Mouse (Mus musculus) heart, embryonic 15.5 days (tissue): Measurements from ENCODE around the gene Sfta2. TPM values are rescaled to one million over a fixed set of nuclear protein-coding genes. Genes with fewer than 3 reads are reported as not detected.

Experiments
- ATAC-seq: fragments of 200-750 bp; cut with Nextera tagmentation; replicated peaks from 2 replicates; pipeline ENCODE4 v1.8.0; 2017; ENCODE audit warnings: low read depth, moderate TSS enrichment; ENCODE audit not compliant: insufficient number of reproducible peaks, insufficient read depth, low FRiP score
- H3K27ac ChIP-seq: fragments of 300-500 bp; sonication (generic); 2 replicates; pipeline ENCODE4 v1.5.1; 2015; ENCODE audit warnings: mild to moderate bottlenecking, inconsistent platforms
- H3K27me3 ChIP-seq: fragments of 300-500 bp; sonication (generic); 2 replicates; pipeline ENCODE4 v1.6.1; 2015; ENCODE audit warnings: inconsistent platforms
- H3K36me3 ChIP-seq: fragments of 300-500 bp; sonication (generic); 2 replicates; pipeline ENCODE4 v1.6.1; 2015; ENCODE audit warnings: mild to moderate bottlenecking, inconsistent platforms
- H3K4me1 ChIP-seq: fragments of 300-500 bp; sonication (generic); replicated peaks from 2 replicates; pipeline ENCODE4 v1.6.1; 2015; ENCODE audit warnings: inconsistent platforms
- H3K4me2 ChIP-seq: fragments of 300-500 bp; sonication (generic); 2 replicates; pipeline ENCODE4 v1.6.1; 2015; ENCODE audit warnings: inconsistent platforms, mild to moderate bottlenecking, moderate library complexity
- H3K4me3 ChIP-seq: fragments of 300-500 bp; sonication (generic); 2 replicates; pipeline ENCODE4 v1.5.1; 2015; ENCODE audit warnings: mild to moderate bottlenecking, inconsistent platforms
- H3K9ac ChIP-seq: fragments of 300-500 bp; sonication (generic); 2 replicates; pipeline ENCODE4 v1.6.1; 2015; ENCODE audit warnings: mild to moderate bottlenecking, inconsistent platforms
- H3K9me3 ChIP-seq: fragments of 300-500 bp; sonication (generic); replicated peaks from 2 replicates; pipeline ENCODE4 v1.6.1; 2016; ENCODE audit warnings: inconsistent platforms
- WGBS: fragments of 180-500 bp; shearing (Covaris S2); methylation state at CpG from one replicate; pipeline ENCODE4 v1.1.7; 2015; ENCODE audit warnings: mixed read lengths; 5-methylcytosine and 5-hydroxymethylcytosine counted together
- polyA plus RNA-seq: library from polyadenylated mRNA; unstranded; fragments of >200 nt; fragmentation: Nextera tagmentation; extraction: Ambion mirVana; gene quantifications from 2 replicates; pipeline ENCODE4 v1.2.1, GENCODE M21; 2015

Gene Sfta2
- polyA plus RNA-seq, 1 experiment from 2014 or later: 2.7 TPM

DNA sequence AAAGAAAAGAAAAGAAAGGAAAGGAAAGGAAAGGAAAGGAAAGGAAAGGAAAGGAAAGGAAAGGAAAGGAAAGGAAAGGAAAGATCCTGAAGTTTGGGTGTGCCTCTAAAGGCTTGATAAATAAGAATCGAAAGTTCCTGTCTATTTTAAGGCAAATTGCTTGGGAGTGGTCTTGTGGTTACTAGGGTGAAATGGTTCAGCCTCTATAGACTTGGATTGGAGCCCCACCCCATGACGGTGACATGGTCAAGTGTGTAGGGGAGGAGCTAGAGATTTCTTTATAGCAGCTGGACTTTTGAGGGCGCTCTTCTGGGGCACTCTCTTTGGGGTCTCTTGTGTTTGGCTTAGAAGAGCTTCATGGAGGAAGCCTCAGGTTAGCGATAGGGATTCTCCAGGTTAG, 7.6 kb upstream of the Sfta2 start:
- Histone ChIP-seq H3K4me3 (no peak overlapping the region), H3K36me3 (no peaks in the 10 kb centered on the region), H3K27me3 (no peaks in the 10 kb centered on the region; the same call in 1 of the 2 replicates), H3K27ac (no peak overlapping the region), H3K4me1 (no peaks in the 10 kb centered on the region), H3K9ac (no peak overlapping the region), H3K9me3 (no peaks in the 10 kb centered on the region), H3K4me2 (no peak overlapping the region)
- 29% methylated on average over 4 of the region's 4 CpGs for WGBS
- ATAC-seq: no peak

GRCm38 (mm10) chr17:35594456-35594855, 6.9 kb upstream of the Sfta2 start:
- 75% methylated on average over 7 of the region's 7 CpGs for WGBS
- H3K36me3 ChIP-seq: no peaks in the 10 kb centered on the region
- no peaks in the 10 kb centered on the region for H3K9me3 ChIP-seq
- no peak overlapping the region for H3K9ac ChIP-seq
- H3K27ac ChIP-seq: no peak overlapping the region
- no peaks in the 10 kb centered on the region for H3K4me1 ChIP-seq
- no peak overlapping the region for H3K4me3 ChIP-seq
- ATAC-seq: no peak
- H3K4me2 ChIP-seq: no peak overlapping the region
- no peaks in the 10 kb centered on the region; the same call in 1 of the 2 replicates for H3K27me3 ChIP-seq

GRCm38 (mm10) chr17:35597399-35597798, 4.0 kb upstream of the Sfta2 start:
- Histone ChIP-seq H3K4me3 (no peak overlapping the region), H3K27ac (no peak overlapping the region), H3K27me3 (peaks cover 4% of the 10 kb centered on the region), H3K4me1 (no peaks in the 10 kb centered on the region), H3K36me3 (no peaks in the 10 kb centered on the region), H3K4me2 (no peak overlapping the region), H3K9me3 (no peaks in the 10 kb centered on the region), H3K9ac (no peak overlapping the region)
- ATAC-seq: no peak
- 87% methylated on average over 3 of the region's 3 CpGs for WGBS

DNA sequence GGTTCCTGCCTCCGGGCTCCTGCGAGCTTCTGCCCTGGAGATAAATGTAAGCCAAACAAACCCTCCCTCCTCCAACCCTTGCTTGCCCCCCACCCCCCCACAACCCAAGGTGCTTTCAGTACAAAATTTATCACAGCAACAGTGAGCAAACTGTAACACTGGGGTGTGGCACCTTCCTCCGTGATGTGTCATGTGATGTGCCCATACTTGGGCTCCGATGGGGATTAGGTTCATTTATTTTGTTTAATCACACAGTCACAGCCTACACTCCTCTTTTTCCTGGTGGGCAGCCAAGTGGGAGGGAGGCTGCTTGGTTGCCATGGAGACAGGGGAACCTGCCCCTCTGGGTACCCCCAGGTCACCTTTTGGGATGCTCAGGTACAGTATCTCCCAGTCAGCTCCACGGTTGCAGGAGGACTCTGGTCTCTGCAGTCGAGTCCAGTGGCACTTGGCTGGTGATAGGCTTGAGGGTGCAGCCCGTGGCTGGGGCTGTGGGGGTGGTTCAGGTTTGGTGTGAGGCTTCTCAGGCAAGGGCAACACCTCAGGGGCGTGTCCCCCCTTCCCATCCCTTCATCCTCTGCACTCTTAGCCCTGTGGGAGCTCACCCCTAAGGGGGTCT, 496 bp downstream of the Sfta2 start:
- Histone ChIP-seq H3K27ac (no peak overlapping the region), H3K36me3 (no peaks in the 10 kb centered on the region), H3K4me2 (no peak overlapping the region), H3K9me3 (no peaks in the 10 kb centered on the region), H3K4me1 (no peaks in the 10 kb centered on the region), H3K27me3 (peaks cover 11% of the 10 kb centered on the region), H3K4me3 (no peak overlapping the region), H3K9ac (no peak overlapping the region)
- 40% methylated on average over 8 of the region's 8 CpGs for WGBS
- no peak for ATAC-seq

DNA sequence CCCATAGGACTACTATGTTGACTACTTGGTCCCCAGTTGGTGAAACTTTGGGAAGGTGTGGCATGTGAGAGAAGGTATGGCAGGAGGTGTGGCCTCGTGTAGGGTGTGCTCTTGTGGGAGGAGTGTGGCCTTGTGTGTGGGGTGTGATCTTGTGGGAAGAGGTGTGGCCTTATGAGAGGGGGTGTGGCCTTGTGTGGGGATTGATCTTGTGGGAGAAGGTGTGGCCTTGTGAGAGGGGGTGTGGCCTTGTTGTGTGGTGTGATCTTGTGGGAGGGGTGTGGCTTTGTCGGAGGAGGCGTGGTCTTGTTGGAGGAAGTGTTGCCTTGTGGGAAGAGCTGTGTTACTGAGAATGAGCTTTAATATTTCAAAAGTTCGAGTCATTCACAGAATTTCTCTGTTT, 15.8 kb downstream of the Sfta2 start:
- Histone ChIP-seq H3K9ac (no peak overlapping the region), H3K27me3 (peaks cover 4% of the 10 kb centered on the region; the same call in 1 of the 2 replicates), H3K4me3 (no peak overlapping the region), H3K9me3 (no peaks in the 10 kb centered on the region), H3K27ac (no peak overlapping the region), H3K4me2 (no peak overlapping the region), H3K4me1 (no peaks in the 10 kb centered on the region), H3K36me3 (no peaks in the 10 kb centered on the region)
- 0 out of 2 replicates have a peak, but pooled peaks have one; percentile 43 for ATAC-seq
- 61% methylated on average over 4 of the region's 4 CpGs for WGBS

GRCm38 (mm10) chr17:35626537-35626936, 25.2 kb downstream of the Sfta2 start, which contains the start of gene Gm9573:
Gm9573 (minus strand) TSS chr17:35626637.
- Histone ChIP-seq H3K27me3 (no peaks in the 10 kb centered on the region), H3K9me3 (no peaks in the 10 kb centered on the region), H3K36me3 (no peaks in the 10 kb centered on the region), H3K9ac (no peak within 1 kb of the TSS), H3K4me1 (no peaks in the 10 kb centered on the region), H3K4me3 (no peak within 1 kb of the TSS), H3K4me2 (no peak within 1 kb of the TSS), H3K27ac (no peak within 1 kb of the TSS)
- no peak for ATAC-seq
- 57% methylated on average over 7 of the region's 7 CpGs for WGBS

DNA sequence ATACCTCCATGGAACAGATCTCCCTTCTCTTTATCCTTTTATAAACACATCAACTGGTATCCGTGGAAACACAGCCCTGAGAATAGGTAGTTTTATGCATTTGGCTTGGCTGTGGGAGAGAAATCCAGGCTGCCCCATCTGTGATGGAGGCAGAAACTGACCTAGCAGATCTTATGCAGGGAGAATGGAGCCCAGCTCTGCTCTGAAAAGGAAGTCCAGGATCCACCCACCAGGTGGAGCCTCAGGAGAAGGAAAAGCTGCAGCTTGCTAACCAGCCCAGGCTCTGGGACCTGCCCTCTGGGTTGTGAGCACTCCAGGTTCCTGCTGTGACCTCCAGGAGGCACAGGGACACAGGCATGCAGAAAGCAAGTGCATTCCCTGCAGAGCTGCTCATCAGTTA, 32.6 kb downstream of the Sfta2 start:
- Histone ChIP-seq H3K4me1 (peaks cover 9% of the 10 kb centered on the region), H3K36me3 (no peaks in the 10 kb centered on the region), H3K9me3 (no peaks in the 10 kb centered on the region), H3K4me3 (no peak overlapping the region), H3K9ac (no peak overlapping the region), H3K4me2 (no peak overlapping the region), H3K27ac (no peak overlapping the region), H3K27me3 (peaks cover 3% of the 10 kb centered on the region)
- ATAC-seq: no peak
- WGBS: 12% methylated on average over 1 of the region's 1 CpGs

GRCm38 (mm10) chr17:35635202-35635601, 33.9 kb downstream of the Sfta2 start:
- Histone ChIP-seq H3K9me3 (no peaks in the 10 kb centered on the region), H3K36me3 (no peaks in the 10 kb centered on the region), H3K4me2 (no peak overlapping the region), H3K27ac (no peak overlapping the region), H3K4me1 (peaks cover 16% of the 10 kb centered on the region), H3K4me3 (no peak overlapping the region), H3K9ac (no peak overlapping the region), H3K27me3 (peaks cover 3% of the 10 kb centered on the region)
- no peak for ATAC-seq
- WGBS: 69% methylated on average over 3 of the region's 3 CpGs

GRCm38 (mm10) chr17:35635699-35636111, 34.4 kb downstream of the Sfta2 start:
- WGBS: 2% methylated on average over 15 of the region's 15 CpGs
- ATAC-seq: no peak
- H3K4me1 ChIP-seq: peaks cover 16% of the 10 kb centered on the region
- H3K27ac ChIP-seq: no peak overlapping the region
- peak overlapping the region; percentile 48; the same call in 1 of the 2 replicates for H3K9ac ChIP-seq
- peak overlapping the region; percentile 53 for H3K4me3 ChIP-seq
- H3K4me2 ChIP-seq: peak overlapping the region; percentile 85
- H3K27me3 ChIP-seq: peaks cover 3% of the 10 kb centered on the region
- no peaks in the 10 kb centered on the region for H3K9me3 ChIP-seq
- no peaks in the 10 kb centered on the region for H3K36me3 ChIP-seq

GRCm38 (mm10) chr17:35636363-35636762, 35.0 kb downstream of the Sfta2 start:
- Histone ChIP-seq H3K9me3 (no peaks in the 10 kb centered on the region), H3K27ac (no peak overlapping the region), H3K4me2 (peak overlapping the region; percentile 85), H3K36me3 (no peaks in the 10 kb centered on the region), H3K27me3 (peaks cover 5% of the 10 kb centered on the region), H3K4me3 (no peak overlapping the region), H3K4me1 (peaks cover 16% of the 10 kb centered on the region), H3K9ac (no peak overlapping the region)
- no peak for ATAC-seq
- WGBS: 31% methylated on average over 5 of the region's 5 CpGs

- no peaks in the 10 kb centered on the region for H3K36me3 ChIP-seq
- H3K4me2 ChIP-seq: peak overlapping the region; percentile 42
- peak; percentile 91 for ATAC-seq
- H3K27ac ChIP-seq: peak overlapping the region; percentile 52
- H3K9me3 ChIP-seq: no peaks in the 10 kb centered on the region
- H3K9ac ChIP-seq: no peak overlapping the region
- WGBS: 16% methylated on average over 14 of the region's 14 CpGs
- H3K4me1 ChIP-seq: peaks cover 16% of the 10 kb centered on the region
- H3K27me3 ChIP-seq: peaks cover 10% of the 10 kb centered on the region
- H3K4me3 ChIP-seq: peak overlapping the region; percentile 19
Measured at GRCm38 (mm10) chr17:35638475-35639190, 37.3 kb downstream of the Sfta2 start.
